Mouse (Mus musculus) midbrain, embryonic 15.5 days (tissue): ENCODE measurements at regions not wholly inside any gene's neighbourhood (a gene's known extent, or its start where the extent isn't known, plus 50 kb on each side); places are given as distances from the start of the nearest gene placed in this dataset.
A peak's percentile ranks its signal among the peaks of the same experiment; 100 is the strongest.

Experiments used
- ATAC-seq: fragments of 200-750 bp; cut with Nextera tagmentation; replicated peaks from 2 replicates; pipeline ENCODE4 v1.8.0; 2017; ENCODE audit warnings: moderate TSS enrichment
- H3K27ac ChIP-seq: fragments of 300-500 bp; sonication (generic); 2 replicates; pipeline ENCODE4 v1.5.1; 2015; ENCODE audit warnings: mild to moderate bottlenecking, inconsistent platforms
- H3K27me3 ChIP-seq: fragments of 300-500 bp; sonication (generic); replicated peaks from 2 replicates; pipeline ENCODE4 v1.6.1; 2015; ENCODE audit warnings: inconsistent platforms
- H3K36me3 ChIP-seq: fragments of 300-500 bp; sonication (generic); replicated peaks from 2 replicates; pipeline ENCODE4 v1.6.1; 2015; ENCODE audit warnings: inconsistent platforms
- H3K4me1 ChIP-seq: fragments of 300-500 bp; sonication (generic); 2 replicates; pipeline ENCODE4 v1.6.1; 2015; ENCODE audit warnings: inconsistent platforms
- H3K4me2 ChIP-seq: fragments of 300-500 bp; sonication (generic); 2 replicates; pipeline ENCODE4 v1.6.1; 2015; ENCODE audit warnings: inconsistent platforms, mild to moderate bottlenecking, moderate library complexity
- H3K4me3 ChIP-seq: fragments of 300-500 bp; sonication (generic); 2 replicates; pipeline ENCODE4 v1.5.1; 2015; ENCODE audit warnings: mild to moderate bottlenecking, inconsistent platforms
- H3K9ac ChIP-seq: fragments of 300-500 bp; sonication (generic); 2 replicates; pipeline ENCODE4 v1.6.1; 2015; ENCODE audit warnings: mild to moderate bottlenecking, inconsistent platforms
- H3K9me3 ChIP-seq: fragments of 300-500 bp; sonication (generic); 2 replicates; pipeline ENCODE4 v1.6.1; 2016; ENCODE audit warnings: inconsistent platforms
- WGBS: fragments of 180-500 bp; shearing (Covaris S2); methylation state at CpG from one replicate; pipeline ENCODE4 v1.1.7; 2015; ENCODE audit warnings: mixed read lengths; 5-methylcytosine and 5-hydroxymethylcytosine counted together

DNA sequence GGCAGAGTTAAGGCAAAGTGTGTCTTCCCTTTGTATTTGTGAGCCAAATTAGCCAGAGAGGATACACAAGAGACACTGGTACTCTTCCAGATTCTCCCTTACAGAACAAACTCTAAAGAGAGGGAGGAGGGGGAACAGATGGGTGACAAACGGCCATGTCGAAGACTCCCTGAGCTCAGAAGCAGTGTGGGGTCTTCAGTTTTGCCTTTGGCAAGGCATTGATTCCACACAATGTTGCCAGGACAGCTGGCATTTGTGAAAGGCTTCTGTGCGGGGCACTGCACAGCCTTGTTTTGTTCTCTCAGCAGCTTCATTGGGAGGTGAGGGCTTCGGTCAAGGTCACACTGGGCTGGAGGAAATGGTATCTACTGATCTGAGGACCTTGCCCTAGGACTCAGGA lies 253.9 kb downstream of the Sipa1l2 start:
- Histone ChIP-seq H3K27me3 (peaks cover 4% of the 10 kb centered on the region; the same call in 1 of the 2 replicates), H3K27ac (no peak overlapping the region), H3K36me3 (no peaks in the 10 kb centered on the region), H3K4me3 (no peak overlapping the region), H3K4me1 (peaks cover 16% of the 10 kb centered on the region), H3K9me3 (no peaks in the 10 kb centered on the region), H3K4me2 (no peak overlapping the region), H3K9ac (no peak overlapping the region)
- ATAC-seq = no peak
- WGBS = 71% methylated on average over 4 of the region's 4 CpGs

DNA sequence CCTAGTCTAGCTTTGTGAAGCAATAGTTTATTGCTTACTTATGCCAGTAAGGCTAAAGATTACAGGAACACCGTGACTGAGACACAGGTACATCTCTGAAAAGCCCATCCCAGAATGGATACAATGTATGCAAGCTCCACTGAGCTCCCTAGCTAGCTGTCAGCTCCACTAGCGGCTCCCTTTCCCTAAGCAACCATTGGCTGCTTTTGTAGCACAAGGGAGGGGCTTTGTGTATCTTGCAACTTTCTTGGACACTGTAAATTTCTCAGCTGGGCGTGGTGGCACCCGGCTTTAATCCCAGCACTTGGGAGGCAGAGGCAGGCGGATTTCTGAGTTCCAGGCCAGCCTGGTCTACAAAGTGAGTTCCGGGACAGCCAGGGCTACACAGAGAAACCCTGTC lies 254.6 kb downstream of the Sipa1l2 start:
- H3K4me2 ChIP-seq = no peak overlapping the region
- H3K9ac ChIP-seq = no peak overlapping the region
- H3K4me1 ChIP-seq = peaks cover 19% of the 10 kb centered on the region
- 77% methylated on average over 6 of the region's 6 CpGs for WGBS
- no peak overlapping the region for H3K4me3 ChIP-seq
- no peak overlapping the region for H3K27ac ChIP-seq
- no peaks in the 10 kb centered on the region for H3K9me3 ChIP-seq
- no peak for ATAC-seq
- no peaks in the 10 kb centered on the region for H3K36me3 ChIP-seq
- peaks cover 9% of the 10 kb centered on the region; the same call in 1 of the 2 replicates for H3K27me3 ChIP-seq

DNA sequence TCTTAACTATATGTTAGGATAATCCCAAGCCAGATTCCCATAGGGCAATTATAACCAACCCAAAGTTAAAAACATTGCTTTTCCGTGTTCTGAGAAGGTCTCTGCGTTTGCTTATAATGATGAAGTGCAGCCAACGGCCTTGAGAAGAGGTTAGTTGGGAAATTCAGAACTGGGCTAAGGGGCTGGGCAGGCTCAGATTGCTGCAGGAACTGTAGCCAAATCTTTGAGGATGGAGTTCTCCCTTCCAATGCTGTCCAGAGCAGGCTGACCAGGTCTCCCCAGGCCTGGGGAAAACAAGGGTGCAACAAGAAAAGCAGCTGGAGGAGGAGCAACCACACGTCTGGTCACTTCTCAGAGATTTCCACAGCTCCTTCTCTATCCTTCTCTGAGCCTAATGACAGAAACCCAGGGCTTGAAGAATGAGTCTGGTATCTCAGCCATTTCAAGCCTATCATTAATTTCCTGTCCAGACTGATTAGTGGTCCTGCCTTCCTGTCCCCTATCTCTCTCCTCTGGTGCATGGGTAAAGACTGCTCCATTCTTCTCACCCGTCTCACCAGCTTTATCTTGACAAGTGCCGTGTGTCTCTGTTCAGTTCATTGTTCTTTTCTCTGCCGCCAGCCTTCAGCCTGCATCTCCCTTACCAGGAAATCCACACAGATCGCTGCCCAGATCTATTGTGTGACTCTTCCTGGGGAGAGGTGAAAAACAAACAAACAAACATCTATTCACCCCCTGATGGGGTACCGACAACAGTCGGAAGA lies 255.2 kb downstream of the Sipa1l2 start:
- Histone ChIP-seq H3K4me3 (no peak overlapping the region), H3K4me1 (peaks cover 24% of the 10 kb centered on the region), H3K27me3 (peaks cover 9% of the 10 kb centered on the region; the same call in 1 of the 2 replicates), H3K9ac (no peak overlapping the region), H3K27ac (no peak overlapping the region), H3K36me3 (no peaks in the 10 kb centered on the region), H3K9me3 (no peaks in the 10 kb centered on the region), H3K4me2 (no peak overlapping the region)
- 60% methylated on average over 10 of the region's 10 CpGs for WGBS
- ATAC-seq = no peak

DNA sequence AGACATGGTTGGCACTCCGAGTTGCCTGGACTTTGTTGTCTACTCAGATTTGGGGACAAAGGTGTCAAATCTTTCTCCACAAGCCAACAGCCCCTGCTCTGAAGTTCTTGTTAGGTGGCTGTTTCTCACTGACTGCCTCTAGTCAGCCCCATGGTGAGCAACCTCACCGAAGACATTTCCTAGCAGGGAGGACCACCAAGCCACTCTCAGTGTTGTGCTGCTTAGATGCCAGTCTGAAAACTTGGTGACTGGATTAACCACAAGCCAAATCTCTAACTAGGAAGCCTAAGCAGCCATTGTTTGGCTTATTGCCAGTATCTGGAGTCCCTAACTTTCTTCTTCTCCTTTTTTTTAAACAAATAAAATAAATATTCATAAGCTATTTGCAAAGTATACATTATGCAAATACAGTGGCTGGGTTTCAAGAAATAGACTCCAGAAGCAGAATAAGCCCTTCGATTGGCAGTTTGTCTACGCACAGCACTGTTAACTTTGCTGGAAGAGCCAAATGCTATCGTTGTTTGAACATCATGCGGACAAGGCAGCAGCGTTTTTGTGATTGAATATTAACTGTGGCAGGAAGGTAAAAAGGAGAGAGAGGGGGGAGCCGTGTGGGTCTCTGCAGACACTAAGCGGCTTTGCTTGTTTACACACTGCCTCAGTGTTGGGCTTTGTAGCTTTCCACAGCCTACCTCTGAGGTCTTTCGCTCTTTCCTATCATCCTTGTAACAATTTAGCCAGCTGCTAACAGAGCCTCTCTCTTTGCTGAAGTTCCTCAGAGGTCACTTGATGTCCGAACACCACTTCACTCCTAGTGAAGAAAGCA lies 257.4 kb downstream of the Disc1 start:
- Histone ChIP-seq H3K27ac (0 out of 2 replicates have a peak overlapping the region, but pooled peaks have one; percentile 25), H3K4me3 (no peak overlapping the region), H3K9me3 (no peaks in the 10 kb centered on the region), H3K4me1 (peaks cover 24% of the 10 kb centered on the region), H3K27me3 (0 out of 2 replicates have a peak, but pooled peaks cover 5% of the 10 kb centered on the region), H3K9ac (no peak overlapping the region), H3K36me3 (no peaks in the 10 kb centered on the region), H3K4me2 (no peak overlapping the region)
- 35% methylated on average over 11 of the region's 11 CpGs for WGBS
- ATAC-seq = no peak; the same call in 1 of the 2 replicates
